16 mouse cellular contexts compared by ENCODE assay signal in genomic region chr14:101867071-101867733, GRCm38 (mm10).
DNase-seq lines count a peak whose midpoint lies in the region; ATAC-seq lines count a peak whose summit lies in the region.
"Had no signal": no experiment of that assay in that cellular context is flagged by ENCODE, and none has a peak within 500 bp of the region (broad histone marks: within the 10 kb centered on the region; RNA-seq: fewer than 3 reads in every experiment).

No protein-coding gene starts in this region.

- no peaks in the 10 kb centered on the region for H3K9me3 ChIP-seq in forebrain, embryonic 14.5 days (replicated peaks; ENCODE audit: control insufficient read depth, low read length)
- H3K9me3 ChIP-seq in forebrain, embryonic 11.5 days (ENCODE audit: control insufficient read depth, low read length): no peaks in the 10 kb centered on the region
- H3K9me3 ChIP-seq in heart, embryonic 12.5 days (replicated peaks): no peaks in the 10 kb centered on the region
- H3K9me3 ChIP-seq: embryonic facial prominence, embryonic 15.5 days; liver, embryonic 13.5 days had no signal

- WGBS in forebrain, embryonic 14.5 days: 38% methylated on average over 10 of the region's 10 CpGs
- 50% methylated on average over 10 of the region's 10 CpGs for WGBS in forebrain, embryonic 11.5 days
- WGBS in heart, embryonic 12.5 days: 42% methylated on average over 9 of the region's 10 CpGs

- DNase-seq in forebrain, embryonic 14.5 days (ENCODE audit: low spot score): peak; percentile 38
- no peak for DNase-seq in forebrain, embryonic 11.5 days (ENCODE audit: low spot score)
- DNase-seq in heart, adult 9 months (ENCODE audit: low spot score in 2 of 2): no peak
- peak; percentile 66 to 68 for DNase-seq in right cerebral cortex, adult 2 months (ENCODE audit: low spot score in 2 of 2)
- DNase-seq in right cerebral cortex, postnatal 4 days: no peak
- peak; percentile 64 for DNase-seq in telencephalon, adult 2 months (ENCODE audit: low read depth, low spot score)
- DNase-seq in urinary bladder, adult 2 months (ENCODE audit: low spot score): no peak
- DNase-seq: adrenal gland, postnatal 14 days; gastrocnemius, postnatal 10 days; kidney, adult 9 months; liver, embryonic 13.5 days; lung, postnatal 14 days had no signal

- H3K4me2 ChIP-seq in forebrain, embryonic 14.5 days (ENCODE audit: low read length): no peak overlapping the region
- H3K4me2 ChIP-seq in forebrain, embryonic 11.5 days (ENCODE audit: low read depth, low read length, severe bottlenecking): no peak overlapping the region
- H3K4me2 ChIP-seq in heart, embryonic 12.5 days: peak overlapping the region; percentile 24; the same call in 1 of the 2 replicates
- H3K4me2 ChIP-seq: embryonic facial prominence, embryonic 15.5 days; liver, embryonic 13.5 days; midbrain, embryonic 11.5 days had no signal

- H3K36me3 ChIP-seq in forebrain, embryonic 14.5 days (ENCODE audit: control insufficient read depth, insufficient read depth, low read length): no peaks in the 10 kb centered on the region
- H3K36me3 ChIP-seq in forebrain, embryonic 11.5 days (ENCODE audit: control insufficient read depth, insufficient read depth, low read length): no peaks in the 10 kb centered on the region
- no peaks in the 10 kb centered on the region for H3K36me3 ChIP-seq in heart, embryonic 12.5 days
- H3K36me3 ChIP-seq: embryonic facial prominence, embryonic 15.5 days; liver, embryonic 13.5 days had no signal

- H3K9ac ChIP-seq in forebrain, embryonic 14.5 days (ENCODE audit: low read length): no peak overlapping the region
- H3K9ac ChIP-seq in forebrain, embryonic 11.5 days (ENCODE audit: low read length): no peak overlapping the region
- no peak overlapping the region for H3K9ac ChIP-seq in heart, embryonic 12.5 days
- H3K9ac ChIP-seq: embryonic facial prominence, embryonic 15.5 days; liver, embryonic 13.5 days had no signal

- no peaks in the 10 kb centered on the region for H3K27me3 ChIP-seq in forebrain, embryonic 14.5 days (replicated peaks; ENCODE audit: control insufficient read depth, insufficient read depth, low read length)
- H3K27me3 ChIP-seq in forebrain, embryonic 11.5 days (ENCODE audit: control insufficient read depth, insufficient read depth, low read length): no peaks in the 10 kb centered on the region
- H3K27me3 ChIP-seq in heart, embryonic 12.5 days (replicated peaks): no peaks in the 10 kb centered on the region
- H3K27me3 ChIP-seq: embryonic facial prominence, embryonic 15.5 days; liver, embryonic 13.5 days had no signal

- no peaks in the 10 kb centered on the region for H3K4me1 ChIP-seq in forebrain, embryonic 14.5 days (ENCODE audit: control insufficient read depth, insufficient read depth, low read length)
- no peaks in the 10 kb centered on the region for H3K4me1 ChIP-seq in forebrain, embryonic 11.5 days (replicated peaks; ENCODE audit: control insufficient read depth, insufficient read depth, low read length)
- H3K4me1 ChIP-seq in heart, embryonic 12.5 days (replicated peaks): peaks cover 47% of the 10 kb centered on the region

- H3K4me3 ChIP-seq in forebrain, embryonic 14.5 days (ENCODE audit: low read depth, low read length): no peak overlapping the region
- H3K4me3 ChIP-seq in forebrain, embryonic 11.5 days (ENCODE audit: low read depth, low read length): no peak overlapping the region
- no peak overlapping the region for H3K4me3 ChIP-seq in heart, embryonic 12.5 days
- H3K4me3 ChIP-seq: embryonic facial prominence, embryonic 15.5 days; liver, embryonic 13.5 days had no signal

- H3K27ac ChIP-seq in forebrain, embryonic 14.5 days (ENCODE audit: low read depth, low read length): no peak overlapping the region
- no peak overlapping the region for H3K27ac ChIP-seq in forebrain, embryonic 11.5 days (ENCODE audit: low read depth, low read length)
- peak overlapping the region; percentile 74 for H3K27ac ChIP-seq in heart, embryonic 12.5 days (ENCODE audit: poor library complexity, severe bottlenecking)
- H3K27ac ChIP-seq: embryonic facial prominence, embryonic 15.5 days; liver, embryonic 13.5 days had no signal

- peak; percentile 50; the same call in 1 of the 2 replicates for ATAC-seq in forebrain, embryonic 14.5 days
- no peak for ATAC-seq in forebrain, embryonic 11.5 days (replicated peaks; ENCODE audit: low FRiP score)
- ATAC-seq in heart, embryonic 12.5 days (ENCODE audit: insufficient number of reproducible peaks, low FRiP score): no peak
- ATAC-seq: hindbrain, embryonic 16.5 days had no signal

Comparison
In these comparisons a context has a peak if more than half of its experiments do, and no peak if none do; other contexts are left out.
1. DNase-seq: peak in forebrain, embryonic 14.5 days (single experiment), right cerebral cortex, adult 2 months (2 of 2) and telencephalon, adult 2 months (single experiment); none in forebrain, embryonic 11.5 days (single experiment), heart, adult 9 months (0 of 2), right cerebral cortex, postnatal 4 days (single experiment) and urinary bladder, adult 2 months (single experiment).